Mouse (Mus musculus) layer of hippocampus, postnatal 25 days (tissue): ENCODE results near the gene Tek. TPM values are rescaled to one million over a fixed set of nuclear protein-coding genes. Genes with fewer than 3 reads are reported as not detected.

ENCODE experiments used
- DNase-seq, 2 experiments: peaks; one replicate each; pipeline ENCODE4 v3.0.0; 2022; ENCODE audit warnings: mixed read lengths in 2 of 2, low spot score in 1 of 2; ENCODE audit errors: extremely low spot score in 1 of 2
- total RNA-seq, 2 experiments: library from RNA; stranded (reverse); gene quantifications; 2 replicates each; pipeline ENCODE4 v1.2.3; 2021

The Tek gene
- total RNA-seq, 2 experiments from 2014 or later = 6.7 to 11.2 TPM

DNA sequence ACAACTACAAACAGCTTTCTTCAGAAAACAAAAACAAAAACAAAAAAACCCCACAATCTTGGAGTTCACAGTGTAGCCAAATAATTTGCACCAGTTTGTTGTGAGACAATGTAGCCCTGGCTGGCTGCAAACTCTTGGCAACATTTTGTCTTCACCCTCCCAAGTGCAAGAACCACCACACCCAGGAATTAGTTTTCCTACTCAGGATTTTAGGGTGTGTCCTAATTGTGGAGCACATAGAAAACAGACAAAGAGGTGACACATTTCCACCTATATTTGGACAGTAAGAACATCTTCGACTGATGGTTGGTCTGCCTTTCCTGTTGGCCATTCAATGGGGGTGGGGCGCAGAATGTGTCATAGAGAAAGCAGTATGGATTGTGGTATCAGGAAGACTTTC lies 46.8 kb downstream of the Tek start:
- no peak for DNase-seq

DNA sequence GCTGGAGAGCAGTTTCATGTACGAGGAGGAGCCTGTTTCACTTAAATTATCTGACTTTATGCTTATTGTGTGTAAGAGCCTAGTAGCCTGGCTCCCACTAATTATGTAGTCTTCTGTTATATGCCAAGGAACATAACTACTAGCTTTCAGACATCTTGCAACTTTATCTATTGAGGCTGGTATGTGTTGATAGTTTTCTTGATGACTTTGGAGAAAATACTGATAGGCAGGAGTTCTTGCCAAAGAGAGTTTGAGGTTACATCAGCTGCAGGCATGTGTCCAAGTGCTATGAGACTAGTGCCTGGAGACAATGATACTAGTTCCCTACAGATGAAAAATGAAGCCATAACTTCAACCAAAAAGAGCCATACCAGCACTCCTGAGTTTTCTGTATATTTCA lies 64.1 kb downstream of the Tek start:
- DNase-seq = no peak

DNA sequence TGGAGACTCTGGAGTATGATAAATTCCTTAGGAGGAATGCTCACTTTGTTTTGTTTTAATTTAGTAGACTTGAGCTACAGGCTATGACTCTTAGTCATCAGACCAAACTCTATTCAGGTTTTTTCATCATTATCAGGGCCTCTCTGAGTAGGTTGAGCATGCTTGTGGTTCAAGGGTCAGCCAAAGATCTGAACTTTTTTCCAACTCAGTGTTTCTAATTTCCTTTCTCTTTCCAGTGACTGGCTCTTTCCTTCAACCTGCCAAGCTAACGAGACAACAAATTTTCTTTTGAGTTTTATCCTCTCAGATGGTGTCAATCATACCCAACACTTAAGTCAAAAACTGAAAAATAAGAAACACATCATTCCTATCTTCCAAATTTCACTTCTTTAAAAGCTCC lies 71.5 kb downstream of the Tek start:
- DNase-seq = no peak

DNA sequence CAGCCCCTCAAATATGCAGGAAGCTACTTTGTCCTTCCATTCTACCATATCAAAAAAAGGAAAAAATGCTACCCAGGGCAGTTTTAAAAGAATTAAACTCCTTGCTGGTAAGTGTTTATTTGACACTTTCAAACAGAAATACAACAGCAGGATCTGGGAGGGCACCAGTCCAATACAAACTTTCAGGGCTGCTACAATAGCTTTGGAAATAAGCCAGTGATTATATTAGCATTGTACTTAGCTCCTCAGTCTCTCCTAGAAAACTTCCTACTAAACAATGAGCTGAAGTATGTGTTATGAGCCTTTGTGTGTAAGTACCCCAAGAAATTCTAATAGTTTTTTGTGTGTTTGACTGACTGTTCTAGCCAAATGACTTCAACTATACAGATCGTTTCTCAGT lies 87.8 kb downstream of the Tek start:
- no peak for DNase-seq

DNA sequence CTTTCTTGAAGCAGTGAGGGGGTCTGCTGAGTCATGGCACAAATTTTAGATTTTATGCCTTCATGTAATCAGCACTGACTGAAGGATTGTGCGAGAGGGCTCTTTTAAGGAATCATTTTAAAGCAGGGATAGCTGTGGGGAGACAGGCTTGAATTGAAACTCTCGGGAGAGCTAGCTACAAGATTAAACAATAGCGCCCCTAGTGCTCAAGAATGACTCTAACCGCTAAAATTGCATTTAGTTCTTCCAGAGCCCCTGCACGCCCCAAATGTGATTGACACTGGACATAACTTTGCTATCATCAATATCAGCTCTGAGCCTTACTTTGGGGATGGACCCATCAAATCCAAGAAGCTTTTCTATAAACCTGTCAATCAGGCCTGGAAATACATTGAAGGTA lies 88.3 kb downstream of the Tek start:
- no peak for DNase-seq

DNA sequence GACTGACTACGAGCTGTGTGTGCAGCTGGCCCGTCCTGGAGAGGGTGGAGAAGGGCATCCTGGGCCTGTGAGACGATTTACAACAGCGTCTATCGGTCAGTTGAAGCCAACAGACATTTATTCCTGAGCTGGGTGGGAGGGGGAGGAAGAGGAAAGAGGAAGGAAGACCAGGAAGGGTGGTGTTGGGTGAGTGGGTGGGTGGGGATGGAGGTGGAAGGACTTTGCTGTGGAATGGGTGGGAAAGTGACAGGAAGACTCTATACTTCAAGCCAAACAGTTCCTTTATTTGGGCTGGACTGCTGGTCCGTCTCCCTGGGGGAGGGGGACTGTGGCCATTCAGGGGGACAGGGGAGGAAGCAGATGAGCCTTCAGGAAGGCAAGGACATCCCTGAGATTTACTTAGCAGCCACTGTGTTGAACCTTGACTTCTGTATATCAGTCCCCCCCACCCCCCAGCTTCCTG lies 90.9 kb downstream of the Tek start:
- DNase-seq = no peak

DNA sequence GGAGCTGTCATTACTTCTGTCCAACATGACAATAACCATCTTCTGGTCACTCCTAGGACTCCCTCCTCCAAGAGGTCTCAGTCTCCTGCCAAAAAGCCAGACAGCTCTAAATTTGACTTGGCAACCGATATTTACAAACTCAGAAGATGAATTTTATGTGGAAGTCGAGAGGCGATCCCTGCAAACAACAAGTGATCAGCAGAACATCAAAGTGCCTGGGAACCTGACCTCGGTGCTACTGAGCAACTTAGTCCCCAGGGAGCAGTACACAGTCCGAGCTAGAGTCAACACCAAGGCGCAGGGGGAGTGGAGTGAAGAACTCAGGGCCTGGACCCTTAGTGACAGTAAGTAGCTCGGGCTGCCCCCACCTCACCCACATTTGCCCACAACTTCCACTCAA lies 98.0 kb downstream of the Tek start:
- no peak for DNase-seq

DNA sequence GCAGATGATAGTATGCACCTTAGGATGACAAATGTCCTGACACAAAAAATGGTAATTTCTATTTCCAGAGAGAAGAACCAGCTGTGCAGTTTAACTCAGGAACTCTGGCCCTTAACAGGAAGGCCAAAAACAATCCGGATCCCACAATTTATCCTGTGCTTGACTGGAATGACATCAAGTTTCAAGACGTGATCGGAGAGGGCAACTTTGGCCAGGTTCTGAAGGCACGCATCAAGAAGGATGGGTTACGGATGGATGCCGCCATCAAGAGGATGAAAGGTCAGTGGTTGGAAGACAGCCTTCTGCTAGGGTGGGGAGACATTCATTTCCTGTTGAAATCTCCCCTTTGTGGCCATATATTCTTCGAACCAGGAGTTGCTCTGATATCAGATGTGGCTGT lies 114.2 kb downstream of the Tek start:
- DNase-seq = no peak

DNA sequence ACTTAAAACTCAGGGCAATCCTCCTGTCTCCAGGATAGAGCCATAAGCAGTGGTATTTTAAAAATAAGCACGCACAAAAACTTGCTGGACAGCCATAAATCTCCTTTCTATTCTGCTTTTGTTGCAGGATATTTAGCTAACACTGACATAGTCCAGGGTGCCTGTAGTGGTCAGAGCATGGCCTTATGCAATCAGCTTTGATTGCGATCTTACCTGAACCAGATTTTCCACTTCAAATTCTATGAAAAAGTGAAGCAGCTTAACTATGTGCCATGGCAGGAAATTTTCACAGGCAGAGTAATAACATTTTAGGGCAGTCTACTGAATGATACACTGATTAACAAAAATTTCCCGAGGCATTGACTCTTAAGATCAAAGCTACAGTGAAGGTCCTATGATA lies 115.2 kb downstream of the Tek start:
- DNase-seq = no peak

DNA sequence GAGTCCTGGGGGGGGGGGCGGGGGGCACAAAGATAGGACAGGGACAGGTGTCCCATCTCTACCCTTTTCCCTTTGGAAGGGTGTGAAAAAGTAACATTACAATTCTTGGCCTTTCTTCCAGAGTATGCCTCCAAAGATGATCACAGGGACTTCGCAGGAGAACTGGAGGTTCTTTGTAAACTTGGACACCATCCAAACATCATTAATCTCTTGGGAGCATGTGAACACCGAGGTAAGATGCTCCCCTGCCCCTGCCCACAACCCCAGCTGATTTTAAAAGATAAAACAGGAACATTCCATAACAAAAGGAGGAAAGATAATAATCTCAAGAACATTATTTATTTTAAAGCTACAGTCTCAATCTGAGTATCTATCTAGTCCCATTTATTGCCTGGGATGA lies 116.1 kb downstream of the Tek start:
- no peak for DNase-seq

DNA sequence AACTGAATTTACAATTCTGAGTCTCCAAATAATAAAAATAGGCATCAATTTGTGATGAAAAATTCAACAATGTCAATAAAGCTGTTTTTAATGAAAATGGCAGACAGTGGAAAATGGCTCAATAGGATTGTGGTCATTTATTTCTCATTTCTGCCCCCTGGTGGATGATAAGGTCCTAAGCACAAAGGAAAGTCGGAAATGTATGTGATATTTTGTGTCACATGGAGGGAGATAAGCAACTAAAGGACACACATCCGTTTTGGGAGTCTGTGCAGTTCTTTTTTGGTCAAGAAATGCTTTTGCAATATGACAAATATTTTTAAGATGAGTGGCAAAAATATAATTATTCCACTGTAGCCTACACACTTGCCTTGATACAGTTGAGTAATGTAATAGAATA lies 161.7 kb downstream of the Tek start:
- no peak for DNase-seq

DNA sequence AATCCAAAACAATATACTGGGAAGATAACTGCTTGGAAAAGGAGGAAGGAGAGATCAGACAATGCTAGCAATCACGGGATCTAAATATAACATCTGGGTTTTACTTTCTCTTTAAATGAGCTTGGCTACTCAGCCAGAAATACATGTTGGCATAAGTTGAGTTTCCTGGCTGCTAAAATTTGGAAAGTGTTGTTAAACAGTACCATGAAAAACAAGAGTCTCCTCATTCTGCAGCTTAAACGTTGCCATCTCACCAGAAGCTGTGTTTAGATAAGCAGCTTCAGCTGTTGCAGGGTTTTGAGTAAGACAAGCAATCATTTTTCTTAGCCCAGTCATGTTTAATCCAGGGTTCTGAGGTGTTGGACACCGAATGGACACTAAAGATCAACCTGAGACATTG lies 162.7 kb downstream of the Tek start:
- no peak for DNase-seq

Other genes starting within 250 kb of the Tek start
- gene Gm10306, start 182.7 kb upstream of the Tek start, total RNA-seq = not detected
- gene Caap1, start 182.5 kb upstream of the Tek start, total RNA-seq = 10 to 100 TPM; 10.8 to 11.5 TPM
- gene Plaa, start 136.0 kb upstream of the Tek start, total RNA-seq = 10 to 100 TPM; 44.6 to 47.8 TPM
- gene Ift74, start 124.8 kb upstream of the Tek start, total RNA-seq = 10 to 100 TPM; 26.7 to 27.4 TPM
- gene Lrrc19, start 89.1 kb upstream of the Tek start, total RNA-seq = not detected
- under 1 TPM; 0.69 to 0.85 TPM for gene Eqtn, start 189.6 kb downstream of the Tek start, total RNA-seq
- 10 to 100 TPM; 24.8 to 37.7 TPM for gene Mysm1, start 239.8 kb downstream of the Tek start, total RNA-seq